Mouse (Mus musculus) lung, postnatal 0 days (tissue): ENCODE data around the gene Syn3.

ENCODE experiments used
- CTCF ChIP-seq: IDR thresholded peaks from 2 replicates; pipeline ENCODE4 v1.5.1; 2016; ENCODE audit warnings: antibody characterized with exemption, mild to moderate bottlenecking
- EP300 ChIP-seq: IDR thresholded peaks from 2 replicates; pipeline ENCODE4 v1.6.1; 2016; ENCODE audit warnings: antibody characterized with exemption, mild to moderate bottlenecking, control low read depth

DNA sequence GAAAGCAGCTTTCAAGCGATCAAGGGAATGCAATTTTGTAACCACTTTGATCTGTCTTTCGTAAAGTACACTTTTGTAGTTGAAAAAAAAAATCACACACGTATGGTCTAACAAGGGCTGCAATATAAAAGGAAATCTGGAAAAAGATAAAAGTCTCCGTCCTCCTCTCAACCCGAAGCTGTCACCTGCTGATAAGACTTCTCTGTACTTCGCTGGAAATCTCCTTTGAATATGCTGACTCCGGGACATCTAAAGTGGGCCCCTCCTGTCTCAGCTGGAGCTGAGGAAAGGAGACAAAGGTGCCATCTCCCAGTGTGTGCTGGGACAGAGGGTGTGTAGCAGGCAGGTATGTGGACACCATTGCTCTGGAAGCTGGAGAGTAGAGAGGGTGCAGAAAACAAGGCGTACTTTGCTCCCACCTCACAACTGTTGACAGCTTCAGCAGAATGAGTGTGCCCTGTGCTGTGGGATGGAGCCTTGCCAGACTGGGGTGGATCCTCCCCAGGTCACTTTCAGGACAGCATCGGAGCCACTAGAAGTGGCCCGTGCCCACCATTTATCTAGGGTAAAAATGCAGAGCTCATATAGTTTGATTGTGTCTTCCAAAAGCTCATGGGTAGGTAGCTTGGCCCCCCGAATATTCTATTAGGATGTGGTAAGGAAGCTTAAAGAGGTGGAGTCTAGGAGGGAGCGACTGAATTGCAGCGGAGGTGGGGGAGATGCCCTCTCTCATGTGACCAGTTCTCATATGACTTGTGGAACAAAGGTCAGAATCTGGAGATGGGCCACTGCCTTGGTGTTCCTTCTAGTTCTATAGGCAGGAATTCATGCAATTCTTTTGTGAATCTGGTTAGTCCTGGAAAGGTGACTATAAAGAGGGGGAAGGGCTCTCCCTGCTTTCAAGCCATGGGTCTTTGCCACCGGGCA, 405.3 kb downstream of the Syn3 start:
- TF ChIP-seq CTCF (no peak), EP300 (no peak)
